In the genomic region with DNA sequence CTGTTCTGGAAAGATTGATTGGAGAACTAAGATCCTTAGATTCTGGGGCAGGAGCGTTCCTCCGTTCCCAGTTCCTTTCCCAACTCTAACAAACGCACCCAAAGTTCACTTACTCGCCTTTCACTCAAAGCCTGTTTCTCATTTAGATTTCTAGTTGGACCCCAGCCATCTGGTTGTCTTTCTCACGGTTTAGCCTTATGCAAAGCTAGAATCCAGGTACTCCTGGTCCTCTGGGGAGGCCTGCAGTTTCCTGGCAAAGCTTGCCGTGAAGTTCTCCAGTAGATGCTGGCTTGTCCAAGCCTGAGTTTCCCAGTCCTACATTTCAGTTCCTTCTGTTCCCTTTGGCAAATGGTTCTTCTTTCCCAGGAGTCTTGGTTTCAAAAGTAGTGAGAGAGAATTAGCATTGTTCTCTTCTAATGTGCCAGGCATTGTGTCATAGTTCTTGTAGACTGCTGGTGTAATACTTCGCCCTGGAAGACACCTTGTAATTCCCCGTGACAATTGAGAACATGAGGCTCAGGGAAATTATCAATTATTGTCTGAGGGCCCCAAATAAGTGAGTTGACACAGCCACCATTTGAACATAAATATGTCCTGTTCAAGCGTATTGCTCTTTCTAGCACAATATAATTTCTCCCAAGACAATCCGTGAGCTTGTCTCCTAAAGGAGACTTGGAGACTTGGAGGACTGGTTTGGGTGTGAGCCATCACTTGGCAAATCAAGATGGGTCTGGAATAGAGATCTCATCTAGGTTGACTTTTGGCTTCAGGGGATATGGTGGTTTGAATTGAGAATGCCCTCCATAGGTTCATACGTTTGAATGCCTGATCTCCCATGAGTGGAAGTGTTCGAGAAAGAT, we compare ENCODE assay signal across 19 mouse cellular contexts.
DNase-seq lines count a peak whose midpoint lies in the region; ATAC-seq lines count a peak whose summit lies in the region.
"Had no signal": no experiment of that assay in that cellular context is flagged by ENCODE, and none has a peak within 500 bp of the region (broad histone marks: within the 10 kb centered on the region; RNA-seq: fewer than 3 reads in every experiment).

No protein-coding gene starts in this region.

- no peaks in the 10 kb centered on the region for H3K9me3 ChIP-seq in embryonic facial prominence, embryonic 11.5 days (replicated peaks; ENCODE audit: control insufficient read depth, low read length)
- no peaks in the 10 kb centered on the region for H3K9me3 ChIP-seq in embryonic facial prominence, embryonic 10.5 days
- no peaks in the 10 kb centered on the region for H3K9me3 ChIP-seq in midbrain, embryonic 11.5 days (ENCODE audit: control insufficient read depth, low read length)
- no peaks in the 10 kb centered on the region for H3K9me3 ChIP-seq in midbrain, embryonic 15.5 days
- H3K9me3 ChIP-seq: embryonic facial prominence, embryonic 15.5 days; forebrain, embryonic 15.5 days; hindbrain, embryonic 12.5 days had no signal

- H3K9ac ChIP-seq in embryonic facial prominence, embryonic 11.5 days (replicated peaks; ENCODE audit: low read length): no peak overlapping the region
- no peak overlapping the region for H3K9ac ChIP-seq in midbrain, embryonic 11.5 days (ENCODE audit: low read length)
- no peak overlapping the region for H3K9ac ChIP-seq in midbrain, embryonic 15.5 days
- H3K9ac ChIP-seq: embryonic facial prominence, embryonic 15.5 days; forebrain, embryonic 15.5 days; hindbrain, embryonic 12.5 days had no signal

- ATAC-seq in embryonic facial prominence, embryonic 11.5 days (replicated peaks; ENCODE audit: insufficient number of reproducible peaks, low FRiP score, low TSS enrichment, low read depth): no peak
- ATAC-seq in midbrain, embryonic 11.5 days (ENCODE audit: low FRiP score): no peak
- no peak for ATAC-seq in midbrain, embryonic 15.5 days (replicated peaks)
- ATAC-seq: forebrain, embryonic 15.5 days; hindbrain, embryonic 16.5 days; inflammation-experienced regulatory T-cells, adult 6 months; intestine, postnatal 0 days had no signal

- peak; percentile 27 for DNase-seq in embryonic facial prominence, embryonic 11.5 days (ENCODE audit: low spot score)
- no peak for DNase-seq in embryonic facial prominence, embryonic 10.5 days (ENCODE audit: low spot score)
- DNase-seq in midbrain, embryonic 11.5 days (ENCODE audit: low spot score, missing footprints): peak; percentile 65
- peak; percentile 96 for DNase-seq in gonadal fat pad, adult 2 months (ENCODE audit: low read depth)
- no peak for DNase-seq in cerebellum, postnatal 25 days
- DNase-seq: cerebellum, adult 8-10 months; cerebellum, postnatal 14 days; gastrocnemius, postnatal 10 days; heart, postnatal 10 days; heart, postnatal 4 days had no signal

- WGBS in embryonic facial prominence, embryonic 11.5 days: 69% methylated on average over 12 of the region's 12 CpGs
- WGBS in embryonic facial prominence, embryonic 10.5 days: 81% methylated on average over 12 of the region's 12 CpGs
- WGBS in midbrain, embryonic 11.5 days: 87% methylated on average over 12 of the region's 12 CpGs
- 87% methylated on average over 12 of the region's 12 CpGs for WGBS in midbrain, embryonic 15.5 days

- H3K4me3 ChIP-seq in embryonic facial prominence, embryonic 11.5 days (ENCODE audit: low read depth, low read length): no peak overlapping the region
- no peak overlapping the region for H3K4me3 ChIP-seq in embryonic facial prominence, embryonic 10.5 days
- no peak overlapping the region for H3K4me3 ChIP-seq in midbrain, embryonic 11.5 days (ENCODE audit: low read depth, low read length)
- no peak overlapping the region for H3K4me3 ChIP-seq in midbrain, embryonic 15.5 days
- H3K4me3 ChIP-seq: embryonic facial prominence, embryonic 15.5 days; erythroblast, embryonic 14.5 days; forebrain, embryonic 15.5 days; hindbrain, embryonic 12.5 days had no signal

- no peaks in the 10 kb centered on the region for H3K36me3 ChIP-seq in embryonic facial prominence, embryonic 11.5 days (replicated peaks; ENCODE audit: control insufficient read depth, insufficient read depth, low read depth, low read length)
- no peaks in the 10 kb centered on the region for H3K36me3 ChIP-seq in embryonic facial prominence, embryonic 10.5 days (replicated peaks)
- no peaks in the 10 kb centered on the region for H3K36me3 ChIP-seq in midbrain, embryonic 11.5 days (ENCODE audit: control insufficient read depth, insufficient read depth, low read length)
- H3K36me3 ChIP-seq in midbrain, embryonic 15.5 days (replicated peaks): no peaks in the 10 kb centered on the region
- H3K36me3 ChIP-seq: embryonic facial prominence, embryonic 15.5 days; forebrain, embryonic 15.5 days; hindbrain, embryonic 12.5 days had no signal

- H3K27me3 ChIP-seq in embryonic facial prominence, embryonic 11.5 days (ENCODE audit: control insufficient read depth, insufficient read depth, low read length): no peaks in the 10 kb centered on the region
- H3K27me3 ChIP-seq in embryonic facial prominence, embryonic 10.5 days (replicated peaks; ENCODE audit: low read depth, poor library complexity, severe bottlenecking): peaks cover 21% of the 10 kb centered on the region
- no peaks in the 10 kb centered on the region for H3K27me3 ChIP-seq in midbrain, embryonic 11.5 days (ENCODE audit: control insufficient read depth, insufficient read depth, low read length)
- no peaks in the 10 kb centered on the region for H3K27me3 ChIP-seq in midbrain, embryonic 15.5 days (replicated peaks)
- H3K27me3 ChIP-seq: CH12.LX; embryonic facial prominence, embryonic 15.5 days; forebrain, embryonic 15.5 days; hindbrain, embryonic 12.5 days had no signal

- no peak overlapping the region for H3K4me2 ChIP-seq in embryonic facial prominence, embryonic 11.5 days (ENCODE audit: low read depth, low read length)
- H3K4me2 ChIP-seq in midbrain, embryonic 11.5 days: no peak overlapping the region
- no peak overlapping the region for H3K4me2 ChIP-seq in midbrain, embryonic 15.5 days
- H3K4me2 ChIP-seq: embryonic facial prominence, embryonic 15.5 days; forebrain, embryonic 15.5 days; hindbrain, embryonic 12.5 days had no signal

- H3K4me1 ChIP-seq in embryonic facial prominence, embryonic 11.5 days (ENCODE audit: control insufficient read depth, insufficient read depth, low read length): no peaks in the 10 kb centered on the region
- no peaks in the 10 kb centered on the region for H3K4me1 ChIP-seq in embryonic facial prominence, embryonic 10.5 days
- H3K4me1 ChIP-seq in midbrain, embryonic 11.5 days (ENCODE audit: control insufficient read depth, insufficient read depth, low read length): no peaks in the 10 kb centered on the region
- H3K4me1 ChIP-seq in midbrain, embryonic 15.5 days: no peaks in the 10 kb centered on the region
- H3K4me1 ChIP-seq: forebrain, embryonic 15.5 days; hindbrain, embryonic 12.5 days had no signal

- no peak overlapping the region for H3K27ac ChIP-seq in embryonic facial prominence, embryonic 11.5 days (replicated peaks; ENCODE audit: low read depth, low read length)
- H3K27ac ChIP-seq in embryonic facial prominence, embryonic 10.5 days (replicated peaks): no peak overlapping the region; the same call in 1 of the 2 replicates
- no peak overlapping the region for H3K27ac ChIP-seq in midbrain, embryonic 11.5 days (ENCODE audit: low read depth, low read length)
- H3K27ac ChIP-seq in midbrain, embryonic 15.5 days: no peak overlapping the region
- H3K27ac ChIP-seq: embryonic facial prominence, embryonic 15.5 days; forebrain, embryonic 15.5 days; hindbrain, embryonic 12.5 days had no signal

Comparison
In these comparisons a context has a peak if more than half of its experiments do, and no peak if none do; other contexts are left out.
1. DNase-seq: peak in embryonic facial prominence, embryonic 11.5 days (single experiment), midbrain, embryonic 11.5 days (single experiment) and gonadal fat pad, adult 2 months (single experiment); none in embryonic facial prominence, embryonic 10.5 days (single experiment) and cerebellum, postnatal 25 days (0 of 2).